Mouse (Mus musculus): ENCODE measurements around the gene Rps6kc1. TPM values are rescaled to one million over a fixed set of nuclear protein-coding genes. Genes with fewer than 3 reads are reported as not detected.

Rps6kc1 gene
- polyA plus RNA-seq, 1 experiment from 2014 or later, result 4.9 TPM

DNA sequence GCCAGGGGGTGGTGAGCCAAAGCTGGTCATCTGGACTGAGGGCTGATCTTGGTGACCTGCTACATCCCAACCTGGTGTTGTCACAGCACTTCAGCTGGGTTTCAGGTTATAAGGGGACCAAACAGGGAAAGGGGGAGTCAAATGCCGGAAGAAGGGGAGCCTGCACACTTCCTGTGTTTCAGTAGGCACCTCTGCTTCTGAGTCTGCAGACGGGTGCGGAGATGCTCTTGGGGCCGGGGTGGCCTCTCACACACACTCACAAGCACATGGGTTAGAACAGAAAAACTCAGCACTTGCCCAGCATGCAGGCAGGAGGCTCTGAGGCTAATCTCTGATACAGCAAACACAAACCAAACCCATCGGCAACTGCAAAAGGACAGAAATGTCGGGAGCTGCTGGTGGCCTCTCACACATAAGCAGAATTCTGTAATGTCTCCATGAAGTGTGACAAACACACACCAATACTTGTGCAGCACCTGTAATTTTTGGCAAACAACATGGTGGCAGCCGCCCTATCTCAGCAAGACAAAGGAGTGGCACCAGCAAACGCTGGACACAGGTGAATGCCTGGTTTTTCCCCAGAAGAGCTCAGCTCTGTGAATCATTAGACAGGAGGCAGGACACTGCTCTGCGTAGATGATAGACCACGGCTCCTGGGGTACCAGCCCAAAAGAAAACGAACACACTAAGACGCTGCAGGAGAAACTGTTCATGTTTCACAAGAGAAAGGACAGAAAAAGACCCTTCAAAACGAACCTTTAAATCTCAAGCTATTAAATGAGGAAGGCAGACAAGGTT lies 139.3 kb downstream of the Rps6kc1 start:
- no peak overlapping the region for H3K4me3 ChIP-seq (ENCODE audit: low read depth, low read length)
- no peak overlapping the region for H3K4me2 ChIP-seq (ENCODE audit: low read depth, low read length)
- H3K9ac ChIP-seq (ENCODE audit: low read depth, low read length), result no peak overlapping the region
- H3K9me3 ChIP-seq (replicated peaks; ENCODE audit: control insufficient read depth, low read length), result no peaks in the 10 kb centered on the region
- no peaks in the 10 kb centered on the region; the same call in 1 of the 2 replicates for H3K4me1 ChIP-seq (ENCODE audit: control insufficient read depth, low read depth, low read length)
- H3K27ac ChIP-seq (ENCODE audit: low read length), result peak overlapping the region; percentile 39; the same call in 1 of the 2 replicates
- no peaks in the 10 kb centered on the region for H3K27me3 ChIP-seq (ENCODE audit: control insufficient read depth, insufficient read depth, low read depth, low read length)
- WGBS (ENCODE audit: insufficient replicate concordance), result 58% methylated on average over 13 of the region's 13 CpGs
- H3K36me3 ChIP-seq (ENCODE audit: control insufficient read depth, insufficient read depth), result no peaks in the 10 kb centered on the region
- no peak for ATAC-seq (ENCODE audit: low read depth)

DNA sequence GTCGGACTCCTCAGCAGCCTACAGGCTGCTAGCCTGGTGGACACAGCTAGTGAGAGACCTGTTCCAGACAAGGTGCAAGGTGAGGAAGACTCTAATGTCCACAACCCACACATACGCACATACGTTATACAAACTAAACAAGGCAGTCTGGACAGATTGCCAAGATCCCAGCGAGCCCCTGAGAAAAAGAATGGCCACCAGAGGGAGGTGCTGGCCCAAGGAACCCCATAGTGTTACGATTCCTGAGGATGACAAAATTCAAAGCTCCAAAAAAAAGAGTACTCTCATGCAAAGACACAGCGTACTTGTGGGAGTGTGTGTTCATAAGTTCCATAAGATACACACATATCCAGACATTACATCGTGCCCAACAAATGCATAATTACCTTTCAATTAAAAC lies 141.8 kb downstream of the Rps6kc1 start:
- H3K4me2 ChIP-seq (ENCODE audit: low read depth, low read length), result no peak overlapping the region
- no peak for ATAC-seq (ENCODE audit: low read depth)
- H3K9me3 ChIP-seq (replicated peaks; ENCODE audit: control insufficient read depth, low read length), result no peaks in the 10 kb centered on the region; the same call in 1 of the 2 replicates
- no peaks in the 10 kb centered on the region for H3K27me3 ChIP-seq (ENCODE audit: control insufficient read depth, insufficient read depth, low read depth, low read length)
- H3K27ac ChIP-seq (ENCODE audit: low read length), result no peak overlapping the region
- no peak overlapping the region for H3K9ac ChIP-seq (ENCODE audit: low read depth, low read length)
- no peaks in the 10 kb centered on the region for H3K36me3 ChIP-seq (ENCODE audit: control insufficient read depth, insufficient read depth)
- 54% methylated on average over 7 of the region's 7 CpGs for WGBS (ENCODE audit: insufficient replicate concordance)
- no peak overlapping the region for H3K4me3 ChIP-seq (ENCODE audit: low read depth, low read length)
- H3K4me1 ChIP-seq (ENCODE audit: control insufficient read depth, low read depth, low read length), result no peaks in the 10 kb centered on the region; the same call in 1 of the 2 replicates

DNA sequence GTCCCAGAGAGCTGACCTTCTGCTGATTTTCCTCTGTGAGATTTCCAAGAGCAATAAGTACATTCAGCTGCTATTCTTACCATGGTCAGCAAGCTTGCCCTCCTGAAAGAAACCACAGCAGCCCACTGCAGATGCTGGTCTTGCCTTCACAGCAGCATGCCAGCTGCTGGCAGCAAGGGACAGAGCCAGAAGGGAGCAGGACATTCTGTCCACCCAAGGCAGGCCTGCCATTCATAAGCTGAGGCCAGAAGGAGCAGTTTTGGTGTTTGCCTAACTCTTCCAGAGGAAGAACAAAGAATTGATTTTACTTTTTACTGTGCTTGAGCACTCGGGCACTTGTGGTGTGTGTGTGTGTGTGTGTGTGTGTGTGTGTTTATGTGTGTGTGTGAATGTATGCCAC lies 143.3 kb downstream of the Rps6kc1 start:
- Histone ChIP-seq H3K27ac (ENCODE audit: low read length) (no peak overlapping the region), H3K4me2 (ENCODE audit: low read depth, low read length) (no peak overlapping the region), H3K4me1 (ENCODE audit: control insufficient read depth, low read depth, low read length) (no peaks in the 10 kb centered on the region; the same call in 1 of the 2 replicates), H3K9me3 (replicated peaks; ENCODE audit: control insufficient read depth, low read length) (no peaks in the 10 kb centered on the region; the same call in 1 of the 2 replicates), H3K9ac (ENCODE audit: low read depth, low read length) (no peak overlapping the region), H3K36me3 (ENCODE audit: control insufficient read depth, insufficient read depth) (no peaks in the 10 kb centered on the region), H3K4me3 (ENCODE audit: low read depth, low read length) (no peak overlapping the region), H3K27me3 (ENCODE audit: control insufficient read depth, insufficient read depth, low read depth, low read length) (no peaks in the 10 kb centered on the region)
- no peak for ATAC-seq (ENCODE audit: low read depth)
- 28% methylated on average over 1 of the region's 1 CpGs for WGBS (ENCODE audit: insufficient replicate concordance)

DNA sequence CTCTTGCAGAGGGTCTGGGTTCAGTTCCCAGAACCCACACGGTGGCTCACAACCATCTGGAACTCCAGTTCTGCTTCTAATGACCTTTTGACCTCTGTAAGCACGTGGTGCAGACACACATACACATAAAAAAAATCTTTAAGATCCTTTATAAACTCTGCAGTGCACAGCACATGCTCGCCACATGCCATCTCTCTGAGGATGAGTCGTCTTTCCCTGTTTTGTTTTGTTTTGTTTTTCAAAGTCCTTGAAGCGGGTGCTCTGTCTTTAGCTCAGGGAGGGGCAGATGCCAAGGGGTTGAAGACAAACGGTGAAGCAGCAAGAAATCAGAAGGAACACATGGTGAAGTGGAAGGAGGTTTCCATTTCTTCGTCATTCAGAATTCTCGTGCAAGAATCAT lies 143.9 kb downstream of the Rps6kc1 start:
- Histone ChIP-seq H3K9me3 (replicated peaks; ENCODE audit: control insufficient read depth, low read length) (no peaks in the 10 kb centered on the region; the same call in 1 of the 2 replicates), H3K27me3 (ENCODE audit: control insufficient read depth, insufficient read depth, low read depth, low read length) (no peaks in the 10 kb centered on the region), H3K27ac (ENCODE audit: low read length) (no peak overlapping the region), H3K9ac (ENCODE audit: low read depth, low read length) (no peak overlapping the region), H3K4me1 (ENCODE audit: control insufficient read depth, low read depth, low read length) (no peaks in the 10 kb centered on the region; the same call in 1 of the 2 replicates), H3K36me3 (ENCODE audit: control insufficient read depth, insufficient read depth) (no peaks in the 10 kb centered on the region), H3K4me3 (ENCODE audit: low read depth, low read length) (no peak overlapping the region), H3K4me2 (ENCODE audit: low read depth, low read length) (no peak overlapping the region)
- WGBS (ENCODE audit: insufficient replicate concordance), result 49% methylated on average over 8 of the region's 8 CpGs
- no peak for ATAC-seq (ENCODE audit: low read depth)

DNA sequence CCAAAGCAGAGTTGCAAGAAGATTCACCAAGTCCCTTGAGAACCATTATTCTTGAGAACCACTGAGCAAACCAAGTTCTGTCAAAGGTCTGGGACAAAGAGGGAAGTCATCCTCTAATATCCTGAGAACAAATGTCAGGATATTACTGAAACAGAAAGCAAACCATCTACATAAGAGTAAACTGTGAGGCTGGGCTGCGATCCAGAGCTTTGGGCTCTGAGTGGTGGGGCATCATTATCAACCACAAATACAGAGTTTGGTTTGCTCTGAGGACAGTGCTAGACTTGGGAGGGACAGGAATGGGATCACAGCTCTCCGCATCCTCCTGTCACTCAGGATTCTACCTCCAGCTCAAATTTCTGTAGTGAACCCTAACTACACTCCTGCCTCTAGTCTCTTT lies 144.8 kb downstream of the Rps6kc1 start:
- no peak for ATAC-seq (ENCODE audit: low read depth)
- H3K9ac ChIP-seq (ENCODE audit: low read depth, low read length), result no peak overlapping the region
- no peaks in the 10 kb centered on the region for H3K36me3 ChIP-seq (ENCODE audit: control insufficient read depth, insufficient read depth)
- 85% methylated on average over 2 of the region's 2 CpGs for WGBS (ENCODE audit: insufficient replicate concordance)
- no peaks in the 10 kb centered on the region; the same call in 1 of the 2 replicates for H3K4me1 ChIP-seq (ENCODE audit: control insufficient read depth, low read depth, low read length)
- no peaks in the 10 kb centered on the region for H3K27me3 ChIP-seq (ENCODE audit: control insufficient read depth, insufficient read depth, low read depth, low read length)
- no peak overlapping the region for H3K4me3 ChIP-seq (ENCODE audit: low read depth, low read length)
- no peak overlapping the region for H3K27ac ChIP-seq (ENCODE audit: low read length)
- no peak overlapping the region for H3K4me2 ChIP-seq (ENCODE audit: low read depth, low read length)
- H3K9me3 ChIP-seq (replicated peaks; ENCODE audit: control insufficient read depth, low read length), result no peaks in the 10 kb centered on the region; the same call in 1 of the 2 replicates

DNA sequence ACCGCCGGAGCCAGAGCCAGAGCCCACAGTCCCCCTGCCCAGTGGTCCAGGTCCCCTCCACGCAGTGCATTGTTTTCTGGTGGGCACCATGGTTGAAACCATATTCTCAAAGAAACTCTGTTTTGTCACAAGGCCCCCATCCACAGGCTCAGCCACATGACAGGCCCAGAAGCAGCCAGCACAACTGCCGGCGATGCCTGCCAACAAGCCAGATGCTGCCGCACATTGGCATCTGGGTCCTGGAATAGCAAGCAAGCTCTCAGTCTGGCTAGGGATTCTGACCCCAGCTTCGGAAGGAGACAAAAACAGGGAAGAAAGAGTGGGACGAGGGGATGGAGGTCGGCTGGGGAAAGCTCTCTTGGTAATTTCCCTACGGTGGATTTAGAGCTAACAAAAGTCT lies 147.8 kb downstream of the Rps6kc1 start:
- H3K4me3 ChIP-seq (ENCODE audit: low read depth, low read length), result no peak overlapping the region
- H3K27ac ChIP-seq (ENCODE audit: low read length), result no peak overlapping the region
- 69% methylated on average over 10 of the region's 10 CpGs for WGBS (ENCODE audit: insufficient replicate concordance)
- H3K4me2 ChIP-seq (ENCODE audit: low read depth, low read length), result no peak overlapping the region
- H3K9me3 ChIP-seq (replicated peaks; ENCODE audit: control insufficient read depth, low read length), result no peaks in the 10 kb centered on the region; the same call in 1 of the 2 replicates
- H3K4me1 ChIP-seq (ENCODE audit: control insufficient read depth, low read depth, low read length), result no peaks in the 10 kb centered on the region
- no peak for ATAC-seq (ENCODE audit: low read depth)
- H3K9ac ChIP-seq (ENCODE audit: low read depth, low read length), result no peak overlapping the region
- no peaks in the 10 kb centered on the region for H3K36me3 ChIP-seq (ENCODE audit: control insufficient read depth, insufficient read depth)
- H3K27me3 ChIP-seq (ENCODE audit: control insufficient read depth, insufficient read depth, low read depth, low read length), result no peaks in the 10 kb centered on the region

DNA sequence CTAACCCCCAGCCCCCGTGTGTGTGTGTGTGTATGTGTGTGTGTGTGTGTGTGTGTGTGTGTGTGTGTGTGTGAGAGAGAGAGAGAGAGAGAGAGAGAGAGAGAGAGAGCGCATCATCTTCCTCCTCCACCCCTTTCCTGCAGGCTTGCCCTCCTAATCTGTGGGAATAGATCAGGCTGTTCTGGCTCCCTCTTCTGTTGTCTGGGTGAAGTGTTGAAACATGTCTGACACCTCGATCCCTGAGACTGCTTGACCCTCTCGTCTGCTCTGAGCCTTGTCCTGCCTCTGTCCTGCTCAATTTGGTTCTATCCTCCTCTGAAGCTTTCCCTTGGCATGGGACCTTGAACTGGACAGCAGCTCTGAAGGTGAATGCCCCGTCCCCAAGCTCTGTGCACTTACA lies 149.8 kb downstream of the Rps6kc1 start:
- Histone ChIP-seq H3K9me3 (replicated peaks; ENCODE audit: control insufficient read depth, low read length) (no peaks in the 10 kb centered on the region; the same call in 1 of the 2 replicates), H3K9ac (ENCODE audit: low read depth, low read length) (no peak overlapping the region), H3K4me1 (ENCODE audit: control insufficient read depth, low read depth, low read length) (no peaks in the 10 kb centered on the region), H3K36me3 (ENCODE audit: control insufficient read depth, insufficient read depth) (no peaks in the 10 kb centered on the region), H3K4me3 (ENCODE audit: low read depth, low read length) (no peak overlapping the region), H3K27me3 (ENCODE audit: control insufficient read depth, insufficient read depth, low read depth, low read length) (no peaks in the 10 kb centered on the region), H3K4me2 (ENCODE audit: low read depth, low read length) (no peak overlapping the region), H3K27ac (ENCODE audit: low read length) (no peak overlapping the region)
- 25% methylated on average over 5 of the region's 5 CpGs for WGBS (ENCODE audit: insufficient replicate concordance)
- no peak for ATAC-seq (ENCODE audit: low read depth)

DNA sequence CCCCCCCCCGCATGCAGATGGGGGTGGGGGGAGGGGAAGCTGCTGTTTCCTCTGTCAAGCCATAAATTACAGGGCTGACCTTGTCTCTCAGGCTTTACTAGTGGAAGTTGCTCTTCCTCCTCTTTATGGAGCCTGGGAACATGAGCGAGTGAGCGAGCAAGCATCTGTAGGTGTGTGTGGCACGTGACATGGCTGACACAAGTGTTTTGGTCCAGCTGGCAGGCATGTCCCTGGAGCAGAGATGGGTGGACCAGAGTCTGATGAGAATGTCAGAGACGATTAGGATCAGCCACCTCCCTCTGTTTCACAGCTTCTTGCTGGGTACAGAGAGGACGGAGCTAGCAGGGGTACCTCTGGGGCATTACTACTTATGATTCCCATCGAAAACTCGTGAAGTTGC lies 153.7 kb downstream of the Rps6kc1 start:
- no peak overlapping the region for H3K27ac ChIP-seq (ENCODE audit: low read length)
- no peaks in the 10 kb centered on the region for H3K27me3 ChIP-seq (ENCODE audit: control insufficient read depth, insufficient read depth, low read depth, low read length)
- ATAC-seq (ENCODE audit: low read depth), result no peak
- H3K9me3 ChIP-seq (replicated peaks; ENCODE audit: control insufficient read depth, low read length), result no peaks in the 10 kb centered on the region
- WGBS (ENCODE audit: insufficient replicate concordance), result 62% methylated on average over 8 of the region's 8 CpGs
- H3K4me1 ChIP-seq (ENCODE audit: control insufficient read depth, low read depth, low read length), result no peaks in the 10 kb centered on the region
- no peaks in the 10 kb centered on the region for H3K36me3 ChIP-seq (ENCODE audit: control insufficient read depth, insufficient read depth)
- no peak overlapping the region for H3K9ac ChIP-seq (ENCODE audit: low read depth, low read length)
- no peak overlapping the region for H3K4me3 ChIP-seq (ENCODE audit: low read depth, low read length)
- H3K4me2 ChIP-seq (ENCODE audit: low read depth, low read length), result no peak overlapping the region

DNA sequence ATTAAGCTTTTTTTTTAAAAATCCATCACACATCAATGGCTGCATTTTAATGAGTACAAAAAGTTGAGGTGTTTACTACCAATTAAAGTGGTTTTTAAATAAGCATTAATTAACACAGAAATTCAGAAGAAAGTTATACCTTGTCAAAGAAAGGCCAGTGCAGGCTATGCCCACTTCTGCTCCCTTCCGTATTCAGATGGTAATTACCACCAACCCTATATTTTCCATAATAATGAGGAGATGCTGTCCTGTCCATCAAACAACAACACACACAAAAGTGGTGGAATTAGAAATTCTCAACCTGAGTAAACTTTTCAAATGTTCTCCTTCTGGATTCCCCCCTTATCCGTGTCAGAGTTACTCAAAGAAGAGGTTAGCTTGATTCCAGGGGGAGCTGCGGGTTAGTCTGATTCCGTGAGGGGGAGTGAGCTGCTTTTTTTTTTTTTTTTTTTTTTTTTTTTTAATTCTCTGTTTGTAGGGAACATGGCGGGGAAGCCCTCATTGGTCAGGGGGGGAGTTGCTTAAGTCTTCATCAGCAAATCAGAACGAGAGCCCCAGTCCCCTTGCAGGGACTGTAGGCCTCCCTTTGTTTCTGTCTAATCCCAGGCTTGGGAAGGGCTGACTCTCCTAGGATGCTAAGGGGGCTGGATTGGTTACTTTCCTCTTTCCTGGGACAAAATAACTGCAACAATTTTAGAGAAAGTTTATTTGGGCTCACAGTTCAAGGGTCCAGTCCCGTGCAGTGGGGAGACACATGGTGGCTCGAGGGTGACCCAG lies 159.6 kb downstream of the Rps6kc1 start:
- H3K4me2 ChIP-seq (ENCODE audit: low read depth, low read length), result no peak overlapping the region
- no peak overlapping the region for H3K9ac ChIP-seq (ENCODE audit: low read depth, low read length)
- no peaks in the 10 kb centered on the region for H3K27me3 ChIP-seq (ENCODE audit: control insufficient read depth, insufficient read depth, low read depth, low read length)
- no peak for ATAC-seq (ENCODE audit: low read depth)
- WGBS (ENCODE audit: insufficient replicate concordance), result 62% methylated on average over 8 of the region's 8 CpGs
- no peaks in the 10 kb centered on the region for H3K36me3 ChIP-seq (ENCODE audit: control insufficient read depth, insufficient read depth)
- no peak overlapping the region for H3K27ac ChIP-seq (ENCODE audit: low read length)
- no peaks in the 10 kb centered on the region for H3K9me3 ChIP-seq (replicated peaks; ENCODE audit: control insufficient read depth, low read length)
- no peak overlapping the region for H3K4me3 ChIP-seq (ENCODE audit: low read depth, low read length)
- no peaks in the 10 kb centered on the region for H3K4me1 ChIP-seq (ENCODE audit: control insufficient read depth, low read depth, low read length)
